Mouse (Mus musculus): ENCODE data around the gene Lhx1.

Gene Lhx1

DNA sequence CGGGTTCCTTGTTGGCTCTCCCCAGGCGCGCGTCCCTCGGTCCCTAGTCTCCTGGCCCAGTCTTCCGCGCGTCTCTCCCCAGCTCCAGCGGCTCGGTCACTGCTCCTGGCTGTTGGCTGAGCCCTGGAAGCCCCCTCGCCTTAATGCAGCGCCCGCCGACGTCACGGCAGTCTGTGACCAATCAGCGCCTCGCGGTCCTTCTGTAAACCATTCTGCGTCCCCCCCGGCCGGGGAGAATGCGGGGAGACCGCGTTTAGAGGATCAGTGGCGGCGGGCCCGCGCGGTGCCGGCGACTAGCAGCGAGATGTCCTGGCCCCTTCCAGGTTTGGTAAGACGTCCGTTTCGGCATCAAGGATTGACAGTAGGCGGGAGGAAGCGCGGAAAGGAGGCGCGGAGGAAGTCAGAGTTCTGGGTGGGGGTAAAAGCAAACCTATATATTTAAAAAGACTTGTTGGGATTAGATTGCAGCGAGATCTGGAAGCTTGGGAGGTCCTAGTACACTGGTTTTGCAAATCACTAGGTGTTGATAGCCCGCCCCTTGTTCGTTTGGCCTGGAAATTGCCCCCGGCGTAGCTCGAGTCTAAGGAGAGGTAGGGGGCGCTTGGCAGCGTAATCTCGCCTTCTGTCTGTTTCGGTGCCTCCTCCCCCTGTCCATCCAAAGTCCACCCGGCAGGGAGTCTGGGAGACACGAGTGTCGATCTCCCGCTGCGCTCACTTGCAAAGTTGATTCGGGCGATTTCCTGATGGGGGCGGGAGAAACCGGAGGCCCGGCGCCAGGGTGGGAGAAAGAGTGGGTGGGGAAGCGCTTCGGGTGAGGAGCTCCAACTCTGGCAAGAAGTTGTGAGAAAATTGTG lies at the start of gene Lhx1:
Lhx1 (minus strand) TSS at position 115 of the 854 bp plus-strand sequence.
- DNase-seq (ENCODE audit: low spot score) = no peak

DNA sequence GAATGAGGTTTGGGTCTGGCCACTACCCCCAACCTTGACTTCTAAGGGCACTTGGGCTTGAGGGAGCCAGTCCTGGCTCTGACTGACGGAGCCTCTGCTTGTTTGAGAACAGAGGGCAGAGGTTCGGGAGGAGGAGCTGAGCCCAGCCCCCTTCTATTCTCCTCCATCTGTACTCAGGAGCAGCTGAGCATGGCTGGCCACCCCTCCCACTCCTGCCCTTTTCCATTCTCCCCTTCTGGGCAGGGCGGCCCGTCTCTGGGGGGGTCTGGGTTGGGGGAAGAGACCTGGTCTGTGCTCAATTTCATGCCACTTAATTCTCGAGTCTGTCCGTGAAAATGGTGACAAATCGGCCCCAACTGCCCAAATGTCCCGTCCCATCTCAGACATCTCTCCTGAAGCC lies 49.5 kb upstream of the Lhx1 start:
- no peak for DNase-seq (ENCODE audit: low spot score)

DNA sequence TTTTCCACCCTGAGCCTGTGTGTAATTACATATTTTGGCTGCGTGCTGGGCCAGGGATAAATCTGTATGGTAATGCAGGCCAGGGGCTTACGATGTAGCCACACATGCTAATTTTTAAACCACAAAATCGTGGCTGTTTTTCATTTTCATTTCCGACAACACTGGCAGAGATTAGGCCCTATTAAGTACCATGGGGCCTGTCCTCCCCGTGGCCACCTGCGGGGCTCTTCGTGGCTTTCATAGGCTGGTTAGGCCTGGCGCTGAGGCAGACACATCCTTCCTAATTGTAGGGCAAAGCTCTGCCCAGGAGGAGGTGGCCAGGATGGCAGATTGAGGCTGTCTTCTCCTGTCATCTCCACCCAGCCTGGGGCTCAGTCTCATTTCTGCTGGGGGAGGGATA lies 48.3 kb upstream of the Lhx1 start:
- no peak for DNase-seq (ENCODE audit: low spot score)

DNA sequence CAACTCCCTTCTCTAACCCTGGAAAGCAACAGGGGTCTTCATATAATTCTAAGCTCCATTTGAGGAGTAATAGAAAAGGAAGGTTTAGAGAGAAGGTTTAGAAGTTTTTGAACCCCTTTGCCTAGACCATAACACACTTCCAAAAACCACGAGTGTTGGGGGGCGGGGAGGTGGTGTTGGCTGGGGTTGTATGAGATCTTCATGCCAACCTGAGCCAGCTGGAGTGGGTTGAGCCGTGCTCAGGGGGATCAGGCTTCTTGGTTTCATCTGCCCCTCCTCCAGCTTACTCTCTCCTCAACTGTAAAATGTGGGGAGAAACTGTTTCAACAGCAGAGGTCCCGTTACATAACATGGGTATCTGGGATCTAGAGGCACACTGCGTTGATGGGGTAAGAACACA lies 45.5 kb upstream of the Lhx1 start:
- no peak for DNase-seq (ENCODE audit: low spot score)

DNA sequence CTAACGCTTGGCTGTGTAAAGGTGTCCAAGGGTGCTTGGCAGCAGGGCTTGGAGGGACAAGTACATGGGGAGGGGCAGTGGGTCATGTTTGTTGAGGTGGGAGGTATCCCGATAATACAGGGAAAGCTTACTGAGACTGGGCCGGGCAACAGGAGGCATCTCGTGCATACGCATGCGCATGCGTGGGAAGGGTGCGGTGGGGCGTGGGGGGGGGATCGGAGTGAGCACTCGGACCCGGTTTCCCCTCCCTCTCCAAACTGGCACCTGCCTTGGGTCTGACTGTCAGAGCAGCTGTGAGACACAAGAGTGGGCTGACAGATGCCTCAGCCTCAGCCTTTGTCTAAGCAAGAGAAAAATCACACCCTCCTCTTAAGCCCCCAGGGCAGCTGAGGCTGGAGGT lies 45.1 kb upstream of the Lhx1 start:
- no peak for DNase-seq (ENCODE audit: low spot score)

DNA sequence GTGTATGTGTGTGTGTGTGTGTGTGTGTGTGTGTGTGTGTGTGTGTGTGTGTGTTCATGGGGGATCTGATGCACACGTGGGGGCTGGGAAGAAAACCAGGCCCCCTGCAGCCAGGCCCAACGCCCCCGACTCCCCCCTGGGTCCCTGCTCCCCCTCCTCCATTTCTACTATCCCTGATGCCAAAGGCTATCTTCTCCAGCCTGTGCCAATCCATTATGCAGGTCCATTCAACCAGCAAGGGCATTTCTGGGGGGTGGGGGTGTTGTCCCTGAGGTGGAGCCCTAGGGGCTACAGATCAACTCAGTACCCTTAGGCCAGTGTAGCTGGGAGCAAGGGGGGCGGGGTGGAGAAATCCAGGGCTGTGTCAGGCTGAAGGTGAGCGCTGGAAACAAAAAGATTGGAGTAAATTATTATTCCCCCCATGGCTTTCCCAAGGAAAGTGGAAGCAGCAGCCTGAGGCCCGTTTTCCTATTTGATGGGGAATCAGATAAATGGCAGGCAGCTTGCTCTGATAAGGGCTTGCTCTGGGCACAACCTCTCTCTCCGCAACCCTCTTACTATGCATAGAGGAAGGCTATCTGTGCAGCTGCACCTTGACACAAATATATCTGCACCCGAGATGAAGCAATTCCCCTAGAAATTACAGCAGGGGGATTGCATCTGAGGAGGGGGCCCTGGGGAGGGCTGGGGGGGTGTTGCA lies 43.9 kb upstream of the Lhx1 start:
- DNase-seq (ENCODE audit: low spot score) = no peak

DNA sequence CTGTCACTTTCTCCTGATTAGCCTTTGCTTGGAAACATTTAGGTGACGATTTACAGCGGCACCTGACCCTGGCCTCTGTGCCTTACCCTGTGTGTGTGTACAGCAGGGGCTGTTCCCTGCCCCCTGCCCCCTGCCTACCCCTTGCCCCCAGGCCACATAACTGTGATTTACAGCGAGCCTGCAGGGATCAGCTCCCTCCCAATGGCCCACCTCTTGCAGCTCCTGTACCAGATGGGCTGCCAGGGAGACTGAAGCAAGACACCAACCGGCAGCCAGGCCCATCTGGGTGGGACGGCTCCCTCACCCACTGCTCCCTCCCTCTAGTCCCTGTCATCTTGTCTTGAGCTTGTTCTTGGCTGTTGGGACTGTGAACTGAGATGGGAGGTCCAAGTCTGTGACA lies 43.1 kb upstream of the Lhx1 start:
- no peak for DNase-seq (ENCODE audit: low spot score)

DNA sequence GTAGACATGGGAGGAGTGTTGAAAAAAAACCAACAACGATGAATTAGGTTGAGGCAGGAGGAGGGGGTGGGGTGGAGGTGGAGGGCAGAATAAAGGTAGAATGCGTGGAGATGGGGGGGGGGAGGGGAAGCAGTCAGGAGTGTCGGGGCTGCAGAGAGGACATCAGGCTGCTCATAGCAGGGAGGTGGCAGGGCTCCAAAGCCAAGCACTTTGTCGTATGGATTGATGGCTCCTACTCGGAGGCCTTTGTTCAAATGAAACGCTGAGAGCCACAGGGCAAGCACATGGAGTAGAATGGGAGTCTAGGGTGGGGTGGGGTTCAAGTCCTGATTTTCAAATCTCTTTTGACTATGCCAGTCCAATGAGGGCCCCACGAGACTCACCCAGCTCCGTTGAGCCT lies 41.4 kb upstream of the Lhx1 start:
- DNase-seq (ENCODE audit: low spot score) = no peak

DNA sequence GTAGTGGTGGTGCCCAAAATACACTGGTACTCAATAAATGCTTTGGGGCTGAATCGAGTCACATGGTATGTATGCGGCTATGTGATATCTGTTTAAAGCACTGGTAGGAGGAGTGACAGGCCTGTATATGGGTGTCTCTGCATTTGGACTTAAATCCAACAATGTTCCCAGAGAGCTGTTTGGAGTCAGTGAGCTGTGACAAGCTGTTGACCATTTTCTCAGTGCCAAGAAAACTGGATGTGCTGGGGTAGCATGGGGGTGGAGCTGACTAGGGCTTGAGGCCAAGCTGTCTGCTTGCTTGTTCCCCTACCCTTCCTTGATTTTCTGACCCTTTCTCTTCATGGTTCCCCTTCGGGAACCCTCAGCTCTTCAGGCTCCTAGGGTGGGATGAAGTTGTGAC lies 39.9 kb upstream of the Lhx1 start:
- no peak for DNase-seq (ENCODE audit: low spot score)

DNA sequence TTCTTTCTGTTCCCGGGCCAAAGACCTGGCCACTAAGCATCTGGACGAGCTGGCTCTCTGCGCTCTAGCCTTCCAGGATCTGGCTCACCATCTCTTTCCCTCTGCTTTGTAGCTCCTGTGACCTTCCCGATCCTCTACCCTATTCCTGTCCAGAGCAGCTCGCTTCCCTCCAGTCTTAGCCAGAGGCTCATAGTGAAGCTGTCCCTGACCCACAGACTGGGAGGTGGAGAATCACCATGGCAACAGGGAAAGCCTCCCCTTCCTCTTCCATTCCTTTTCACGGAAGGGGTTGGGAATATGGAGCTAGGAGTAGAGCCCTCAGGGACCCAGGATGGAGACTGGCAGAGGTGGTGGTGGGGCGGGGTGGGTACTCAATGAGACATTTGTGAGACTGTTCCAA lies 38.0 kb upstream of the Lhx1 start:
- no peak for DNase-seq (ENCODE audit: low spot score)

DNA sequence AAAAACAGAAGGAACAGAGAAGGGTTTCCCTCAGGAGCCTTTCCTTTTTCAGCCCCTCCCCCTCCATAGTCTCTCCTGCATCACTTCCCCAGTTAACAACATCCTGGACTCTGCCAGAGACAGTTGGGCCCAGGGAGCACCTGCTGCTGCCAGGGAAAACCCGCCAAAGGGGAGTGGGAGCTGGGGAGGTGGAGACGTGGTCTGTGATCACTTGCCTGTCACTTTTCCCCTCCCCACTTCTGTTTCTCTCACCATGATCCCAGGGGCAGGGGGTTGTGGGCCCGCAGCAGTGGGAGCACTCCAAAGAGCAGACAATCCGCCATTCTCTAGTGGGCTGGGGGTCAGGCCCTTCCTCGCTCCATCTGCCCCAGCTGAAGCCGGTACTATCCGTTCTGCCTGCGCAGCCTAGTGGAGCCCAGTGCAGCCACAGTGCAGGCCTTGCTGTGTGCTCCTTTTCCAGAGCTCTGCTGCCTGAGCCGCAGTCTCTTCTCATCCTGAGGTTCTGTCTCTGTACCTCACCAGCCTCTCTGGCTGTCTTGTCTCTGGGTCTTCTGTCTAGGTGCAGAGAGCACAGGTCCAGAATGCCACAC lies 37.5 kb upstream of the Lhx1 start:
- DNase-seq (ENCODE audit: low spot score) = no peak

DNA sequence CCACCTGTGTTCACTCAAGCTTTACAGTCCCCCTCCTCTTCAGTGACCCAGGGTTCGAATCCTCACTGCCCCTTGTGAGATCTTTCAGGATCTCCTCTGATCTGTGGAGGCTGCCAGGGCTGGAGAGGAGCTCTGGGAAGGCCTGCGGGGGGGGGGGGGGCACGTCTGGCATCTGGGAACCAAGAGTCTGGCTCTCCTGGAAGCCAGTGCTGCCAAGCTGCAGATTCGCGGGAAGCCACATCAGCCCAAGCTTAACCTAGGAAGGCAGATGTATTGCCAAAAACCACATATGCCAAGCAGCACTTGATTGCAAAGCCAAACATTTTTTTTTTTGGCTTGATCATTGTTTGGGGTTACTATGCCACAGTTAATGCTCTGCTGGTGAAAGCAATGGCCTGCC lies 36.2 kb upstream of the Lhx1 start:
- DNase-seq (ENCODE audit: low spot score) = no peak

DNA sequence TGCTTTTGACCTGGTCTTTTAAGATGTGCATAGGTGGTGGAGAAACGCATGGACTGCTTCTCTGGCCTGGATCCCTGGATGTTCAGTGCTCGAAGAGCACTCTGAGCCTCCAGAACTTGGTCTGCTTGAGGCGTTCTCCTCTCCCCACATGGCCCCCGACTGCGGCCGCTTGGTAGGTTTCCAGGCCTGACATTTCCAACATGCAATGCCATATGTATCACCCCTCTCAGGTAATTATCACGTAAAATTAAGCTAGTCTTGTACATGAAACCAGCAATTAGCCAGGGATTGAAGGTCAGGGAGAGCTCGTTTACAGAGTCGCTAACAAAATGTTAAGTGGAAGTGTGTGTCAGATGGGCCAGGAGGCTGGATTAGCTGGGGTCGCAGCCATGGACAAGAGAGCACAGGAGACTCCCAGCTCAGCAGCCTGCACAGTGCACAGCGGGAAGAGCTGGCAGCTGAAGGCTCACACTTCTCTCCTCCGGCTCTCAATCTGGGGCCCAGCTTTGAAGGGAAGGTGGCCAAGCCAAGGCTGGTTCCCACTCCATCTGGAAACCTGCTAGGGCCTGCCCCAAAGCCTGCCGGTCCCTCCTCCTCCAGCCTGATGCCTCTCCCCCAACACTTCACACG lies 28.6 kb upstream of the Lhx1 start:
- no peak for DNase-seq (ENCODE audit: low spot score)

DNA sequence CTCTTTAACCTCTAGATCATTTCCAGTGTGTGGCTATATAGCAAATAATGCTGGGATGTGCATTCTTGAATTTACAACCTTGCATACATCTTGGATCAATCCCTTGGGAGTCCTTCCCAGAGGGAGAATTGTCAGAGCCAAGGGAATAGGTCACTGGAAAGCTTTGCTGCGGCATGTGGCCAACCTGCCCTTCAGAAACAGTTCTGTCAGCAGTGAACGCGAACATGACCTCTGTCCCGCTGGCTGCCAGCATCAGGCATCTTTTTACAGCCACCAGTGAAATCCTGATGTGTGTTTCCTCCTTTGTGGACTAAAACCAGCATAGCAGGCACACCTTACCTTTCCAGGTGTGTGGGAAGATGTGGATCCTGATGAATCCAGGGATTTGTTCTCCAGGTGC lies 26.0 kb upstream of the Lhx1 start:
- DNase-seq (ENCODE audit: low spot score) = no peak

DNA sequence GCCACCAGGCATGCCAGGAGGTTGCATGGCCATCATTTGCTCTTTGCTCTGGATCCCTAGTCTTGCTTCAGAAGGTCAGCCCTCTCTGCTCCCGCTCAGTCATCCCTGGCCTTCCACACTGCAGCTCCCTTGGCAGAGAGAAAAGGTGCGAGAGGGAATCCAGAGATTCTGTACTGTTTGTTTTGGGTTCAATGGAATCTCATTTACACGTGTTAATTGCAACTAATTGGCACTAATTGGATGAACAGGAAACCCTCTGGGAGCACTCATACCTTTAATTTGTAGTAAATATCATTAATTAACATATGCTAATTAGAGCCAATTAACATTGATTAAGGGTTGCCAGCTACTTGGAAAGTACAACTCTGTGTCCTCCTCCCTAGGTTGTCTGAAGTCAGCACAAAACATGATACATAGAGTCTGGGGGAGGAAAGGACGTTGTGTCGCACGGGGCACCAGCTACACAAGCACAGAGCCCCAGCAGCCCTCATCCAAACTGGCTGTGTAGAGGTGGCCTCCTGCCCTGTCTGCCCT lies 24.0 kb upstream of the Lhx1 start:
- DNase-seq (ENCODE audit: low spot score) = no peak

DNA sequence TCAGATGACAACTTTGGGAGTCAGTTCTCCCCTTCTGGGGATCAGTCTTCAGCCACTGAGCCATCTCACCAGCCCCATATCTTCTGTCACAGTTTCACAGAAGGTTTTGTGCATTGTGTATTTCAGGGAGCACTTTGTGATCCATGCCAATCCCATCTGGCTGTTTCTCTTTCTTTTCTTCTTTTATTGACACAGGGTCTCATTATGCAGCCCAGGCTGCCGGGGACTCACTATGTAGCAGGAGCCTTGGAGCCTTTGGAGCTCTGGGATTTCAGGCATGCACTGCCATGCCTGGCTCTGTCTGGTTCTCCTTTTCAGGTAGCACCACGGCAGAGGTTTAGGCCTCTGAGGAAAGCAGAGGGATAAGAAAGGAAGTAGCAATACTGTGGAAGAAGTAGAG lies 23.0 kb upstream of the Lhx1 start:
- no peak for DNase-seq (ENCODE audit: low spot score)

DNA sequence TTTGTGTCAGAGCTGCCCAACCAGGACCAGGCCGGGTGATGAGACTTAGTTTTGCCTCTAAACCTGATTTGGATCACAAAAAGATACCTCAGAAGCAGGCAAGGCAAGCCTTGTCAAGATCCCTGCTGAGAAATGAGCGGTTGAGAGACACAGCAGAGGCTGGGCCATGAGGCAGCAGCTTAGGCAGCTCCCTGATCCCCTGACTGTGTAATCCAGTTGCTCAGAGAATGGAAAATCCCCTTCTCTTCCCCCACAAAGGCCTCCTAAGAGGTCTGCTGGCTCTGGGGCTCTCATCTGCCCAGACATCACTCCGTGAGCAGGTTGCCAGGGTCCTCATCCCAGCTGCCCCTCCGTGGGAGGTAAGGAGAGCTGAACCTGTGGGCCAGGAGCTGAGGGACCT lies 14.6 kb upstream of the Lhx1 start:
- no peak for DNase-seq (ENCODE audit: low spot score)

DNA sequence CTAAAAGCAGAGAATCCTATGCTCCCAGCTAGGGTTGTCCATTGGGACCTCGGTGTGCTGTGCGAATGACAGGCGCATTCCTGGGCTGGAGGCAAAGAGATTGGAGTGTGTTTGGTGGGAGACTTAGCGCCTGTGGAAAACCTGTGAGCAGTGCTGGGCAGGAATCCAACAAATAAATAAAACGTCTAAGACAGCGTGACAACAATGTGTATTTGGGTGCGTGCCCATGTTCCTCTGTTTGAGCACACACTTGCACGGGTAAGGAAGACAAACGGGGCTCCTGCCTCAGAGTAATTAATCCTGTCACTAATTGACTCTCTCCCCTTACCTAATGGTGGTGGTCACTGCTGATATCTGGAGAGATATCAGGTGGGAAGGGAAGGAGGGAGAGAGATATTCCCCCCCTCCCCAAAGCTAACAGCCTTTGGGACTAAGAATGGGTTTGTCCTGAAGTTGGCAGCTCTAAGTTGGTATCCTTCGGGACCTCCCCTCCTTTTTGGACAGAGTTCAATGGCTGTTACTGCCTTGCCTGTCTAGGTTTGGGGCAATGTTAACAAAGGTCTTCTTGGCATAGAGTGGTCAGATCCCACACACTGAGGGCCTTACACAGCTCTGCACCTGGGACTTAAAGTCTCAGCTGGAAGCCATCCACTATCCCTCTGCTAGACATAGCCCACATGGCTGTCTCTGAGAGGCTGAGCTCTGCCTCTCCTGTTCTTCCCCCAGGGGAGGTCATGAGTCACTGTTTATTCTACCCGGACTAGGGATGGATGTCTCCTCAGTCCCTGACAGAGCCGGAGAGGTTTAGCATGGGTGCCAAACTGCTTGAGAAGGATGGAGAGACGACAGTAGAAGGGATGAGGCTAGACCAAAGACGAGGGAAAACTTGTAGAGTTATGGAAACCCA lies 4.7 kb upstream of the Lhx1 start:
- DNase-seq (ENCODE audit: low spot score) = no peak

DNA sequence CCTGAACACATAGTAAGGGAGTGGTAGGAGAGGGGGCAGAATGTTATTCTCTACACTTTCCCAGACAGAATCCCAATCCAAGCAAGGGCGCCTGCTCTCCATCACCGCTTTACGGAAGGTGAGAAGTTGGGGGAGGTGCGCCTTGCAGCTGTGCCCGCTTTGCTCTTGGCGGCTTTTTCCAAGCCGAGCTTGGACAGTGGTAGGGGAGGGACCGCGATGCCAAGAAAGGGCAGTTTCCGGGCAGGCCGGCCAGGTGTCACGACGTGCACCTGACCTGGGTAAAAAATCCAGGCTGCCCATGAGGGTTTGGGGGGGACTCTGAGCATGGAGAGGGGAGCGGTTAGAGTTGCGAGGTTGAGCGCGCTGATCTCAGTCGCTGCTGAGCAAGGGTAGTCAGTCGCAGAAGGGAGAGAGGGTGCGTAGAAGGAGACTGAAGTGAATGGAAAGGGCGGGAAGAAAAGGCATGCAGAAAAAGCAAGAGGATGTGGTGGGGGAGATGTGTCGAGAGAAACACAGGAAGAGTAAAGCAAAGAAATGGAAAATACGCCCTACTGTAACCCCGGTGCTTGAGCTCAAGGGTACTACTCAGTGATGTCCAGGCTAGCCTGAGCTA lies 3.9 kb upstream of the Lhx1 start:
- no peak for DNase-seq (ENCODE audit: low spot score)

DNA sequence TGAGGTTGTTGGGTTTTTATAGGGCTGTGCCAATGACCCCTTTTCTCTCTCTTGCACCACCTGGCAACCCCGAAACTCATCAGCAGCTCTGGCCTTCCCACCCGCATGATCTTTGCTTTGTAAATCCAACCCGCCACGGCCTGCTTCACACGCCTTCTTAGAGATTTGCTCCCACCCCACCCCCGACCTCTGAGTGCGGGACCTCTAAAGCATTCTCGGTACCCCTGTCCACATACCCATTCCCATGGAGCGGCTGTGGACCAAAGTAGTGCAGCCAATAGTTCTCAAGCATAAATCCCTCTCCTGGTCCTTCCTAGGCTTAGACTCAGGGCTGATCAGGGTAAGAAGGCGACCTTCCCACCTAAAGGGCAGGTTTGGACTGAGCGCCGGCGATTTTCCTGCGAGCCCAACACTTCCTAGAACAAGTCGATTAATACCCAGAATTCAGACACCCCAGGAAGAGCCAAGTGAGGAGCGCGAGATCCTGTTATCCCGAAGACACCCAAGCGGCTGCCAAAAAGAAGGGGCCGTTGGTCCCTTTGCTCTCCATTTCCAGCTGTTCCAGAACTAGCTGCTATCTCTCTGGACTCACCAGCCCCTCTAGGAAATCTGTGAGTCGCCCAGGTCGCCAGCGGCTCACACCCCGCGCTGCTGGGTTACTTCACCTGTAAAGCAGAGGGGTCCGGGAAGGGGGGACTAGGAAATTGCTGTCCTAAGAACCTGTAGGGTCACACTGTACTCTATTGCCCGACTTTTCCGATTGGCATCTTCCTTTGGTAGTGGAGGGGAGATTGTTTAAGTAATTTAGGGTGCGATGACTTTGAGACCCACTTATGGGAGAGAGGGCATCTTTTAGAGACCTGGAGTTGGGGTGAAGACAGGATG lies 1.9 kb upstream of the Lhx1 start:
- DNase-seq (ENCODE audit: low spot score) = no peak

Data from c-Kit-positive CD71-positive TER-119-positive erythroid progenitor cells, embryonic 14.5 days (primary cell).